ENCODE assay signal across 13 mouse cellular contexts in the genomic region with DNA sequence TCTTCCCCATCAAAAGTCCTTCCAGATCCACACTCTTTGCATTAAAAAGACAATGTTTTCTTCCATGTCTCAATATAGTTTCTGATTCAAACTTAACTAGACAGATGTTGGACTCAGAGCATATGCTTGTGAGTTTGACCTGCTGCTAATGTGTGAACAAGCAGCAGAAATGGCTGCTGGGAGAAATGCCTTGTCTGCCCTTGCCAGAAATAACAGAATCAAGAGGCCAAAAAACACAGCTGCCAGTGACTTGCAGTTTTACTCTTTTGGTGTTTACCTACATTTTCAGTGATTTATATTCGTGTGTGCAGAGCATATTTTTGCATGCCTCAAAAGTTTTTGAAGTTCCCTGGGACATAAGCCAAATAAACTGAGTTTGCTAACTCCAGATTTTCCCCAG.
DNase-seq lines count a peak whose midpoint lies in the region; TF ChIP-seq lines count a peak whose summit lies in the region.
"Had no signal": no experiment of that assay in that cellular context is flagged by ENCODE, and none has a peak within 500 bp of the region (broad histone marks: within the 10 kb centered on the region; RNA-seq: fewer than 3 reads in every experiment).

No protein-coding gene starts in this region.

- intact Hi-C loops in heart, adult 2 months (cut with DNase I): no loop called here
- intact Hi-C loops in heart, postnatal 25 days (cut with DNase I): no loop called here

- H3K9ac ChIP-seq in heart, adult 2 months (ENCODE audit: low read depth, low read length): no peak overlapping the region
- H3K9ac ChIP-seq: hindbrain, embryonic 15.5 days; liver, postnatal 0 days had no signal

- peak; percentile 35 to 39 for DNase-seq in heart, adult 2 months
- DNase-seq in heart, postnatal 25 days (ENCODE audit: low spot score): no peak
- peak; percentile 52 for DNase-seq in A20 (ENCODE audit: low read depth, low spot score)
- peak; percentile 37 for DNase-seq in brain, embryonic 14.5 days (ENCODE audit: low read depth)
- DNase-seq in kidney, postnatal 14 days: peak; percentile 42
- DNase-seq in layer of hippocampus, postnatal 36 days: no peak
- no peak for DNase-seq in B cell, adult 2 months
- DNase-seq in embryo, embryonic 9.5 days (ENCODE audit: extremely low spot score): no peak
- DNase-seq: cerebellum, adult 2 months; gastrocnemius, postnatal 36 days; liver, postnatal 0 days; right cerebral cortex, postnatal 25 days had no signal

- TF ChIP-seq EP300 in heart, adult 2 months (IDR thresholded peaks at IDR 0.05; ENCODE audit: insufficient read depth, low read depth, low read length): no peak

- H3K27ac ChIP-seq in heart, adult 2 months: no peak overlapping the region
- H3K27ac ChIP-seq: hindbrain, embryonic 15.5 days had no signal

- H3K79me2 ChIP-seq in heart, adult 2 months (replicated peaks; ENCODE audit: control insufficient read depth, insufficient read depth, low read length): no peaks in the 10 kb centered on the region

- no peaks in the 10 kb centered on the region for H3K27me3 ChIP-seq in heart, adult 2 months (ENCODE audit: control insufficient read depth, insufficient read depth, low read length)
- H3K27me3 ChIP-seq: hindbrain, embryonic 15.5 days had no signal

- TF ChIP-seq POLR2A in heart, adult 2 months (IDR thresholded peaks at IDR 0.05; ENCODE audit: insufficient read depth, low read depth, low read length): no peak
- no peak for TF ChIP-seq POLR2A in brain, embryonic 14.5 days (IDR thresholded peaks at IDR 0.05; ENCODE audit: borderline replicate concordance, extremely low read depth, insufficient read depth, insufficient read length, poor library complexity, severe bottlenecking)

- TF ChIP-seq CTCF in heart, adult 2 months (IDR thresholded peaks at IDR 0.05): no peak
- no peak for TF ChIP-seq CTCF in brain, embryonic 14.5 days (IDR thresholded peaks at IDR 0.05; ENCODE audit: borderline replicate concordance, extremely low read depth, insufficient read depth, insufficient read length)

- H3K36me3 ChIP-seq in heart, adult 2 months (ENCODE audit: control insufficient read depth, insufficient read depth, low read length): no peaks in the 10 kb centered on the region
- H3K36me3 ChIP-seq: hindbrain, embryonic 15.5 days had no signal

- no peaks in the 10 kb centered on the region; the same call in 1 of the 2 replicates for H3K4me1 ChIP-seq in heart, adult 2 months (ENCODE audit: control insufficient read depth, insufficient read depth, low read length)
- H3K4me1 ChIP-seq: hindbrain, embryonic 15.5 days had no signal

- WGBS in heart, adult 2 months: 28% methylated on average over 1 of the region's 1 CpGs

- no peak overlapping the region for H3K4me3 ChIP-seq in heart, adult 2 months
- H3K4me3 ChIP-seq: hindbrain, embryonic 15.5 days had no signal

Comparison
In these comparisons a context has a peak if more than half of its experiments do, and no peak if none do; other contexts are left out.
1. DNase-seq: peak in heart, adult 2 months (2 of 2), A20 (single experiment), brain, embryonic 14.5 days (single experiment) and kidney, postnatal 14 days (single experiment); none in heart, postnatal 25 days (single experiment), layer of hippocampus, postnatal 36 days (0 of 2), B cell, adult 2 months (0 of 2) and embryo, embryonic 9.5 days (single experiment).